Mouse (Mus musculus) stomach, embryonic 15.5 days (tissue): ENCODE measurements at regions not wholly inside any gene's neighbourhood (a gene's known extent, or its start where the extent isn't known, plus 50 kb on each side); places are given as distances from the start of the nearest gene placed in this dataset.

Experiments
- ATAC-seq: fragments of 200-750 bp; cut with Nextera tagmentation; 2 replicates; pipeline ENCODE4 v1.8.0; 2017; ENCODE audit warnings: low read depth, moderate number of reproducible peaks, moderate TSS enrichment; ENCODE audit not compliant: insufficient read depth, low FRiP score
- H3K27ac ChIP-seq: fragments of 300-500 bp; sonication (generic); 2 replicates; pipeline ENCODE4 v1.5.1; 2015; ENCODE audit warnings: mild to moderate bottlenecking, inconsistent platforms
- H3K27me3 ChIP-seq: fragments of 300-500 bp; sonication (generic); replicated peaks from 2 replicates; pipeline ENCODE4 v1.6.1; 2015; ENCODE audit warnings: inconsistent platforms
- H3K36me3 ChIP-seq: fragments of 300-500 bp; sonication (generic); 2 replicates; pipeline ENCODE4 v1.6.1; 2015; ENCODE audit warnings: inconsistent platforms
- H3K4me1 ChIP-seq: fragments of 300-500 bp; sonication (generic); 2 replicates; pipeline ENCODE4 v1.6.1; 2015; ENCODE audit warnings: inconsistent platforms
- H3K4me2 ChIP-seq: fragments of 300-500 bp; sonication (generic); 2 replicates; pipeline ENCODE4 v1.6.1; 2015; ENCODE audit warnings: mild to moderate bottlenecking, inconsistent platforms
- H3K4me3 ChIP-seq: fragments of 300-500 bp; sonication (generic); replicated peaks from 2 replicates; pipeline ENCODE4 v1.5.1; 2015; ENCODE audit warnings: inconsistent platforms
- H3K9ac ChIP-seq: fragments of 300-500 bp; sonication (generic); 2 replicates; pipeline ENCODE4 v1.6.1; 2015; ENCODE audit warnings: inconsistent platforms
- H3K9me3 ChIP-seq: fragments of 300-500 bp; sonication (generic); 2 replicates; pipeline ENCODE4 v1.6.1; 2016; ENCODE audit warnings: inconsistent platforms
- WGBS: fragments of 180-500 bp; shearing (Covaris S2); methylation state at CpG from one replicate; pipeline ENCODE4 v1.1.7; 2015; 5-methylcytosine and 5-hydroxymethylcytosine counted together

DNA sequence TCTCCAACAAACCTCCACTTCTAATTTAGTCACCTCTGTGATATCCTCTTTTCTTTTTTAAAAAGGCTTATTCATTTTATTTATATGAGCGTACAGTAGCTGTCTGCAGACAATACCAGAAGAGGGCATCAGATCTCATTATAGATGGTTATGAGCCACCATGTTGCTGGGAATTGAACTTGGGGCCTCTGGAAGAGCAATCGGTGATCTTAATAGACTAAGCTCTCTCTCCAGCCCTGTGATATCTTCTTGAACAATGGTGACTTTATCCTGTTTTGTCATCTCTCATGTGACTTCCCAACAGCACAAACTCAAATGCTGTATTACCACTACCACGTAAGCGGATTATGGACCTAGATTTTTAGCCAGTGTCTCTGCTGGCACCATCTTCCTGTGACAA is 282.1 kb downstream of the Pmp22 start:
- no peak overlapping the region for H3K27ac ChIP-seq
- H3K27me3 ChIP-seq = no peaks in the 10 kb centered on the region
- no peak overlapping the region for H3K4me2 ChIP-seq
- H3K4me1 ChIP-seq = no peaks in the 10 kb centered on the region
- no peak overlapping the region for H3K9ac ChIP-seq
- WGBS = 92% methylated on average over 4 of the region's 4 CpGs
- ATAC-seq = no peak
- no peak overlapping the region for H3K4me3 ChIP-seq
- H3K36me3 ChIP-seq = no peaks in the 10 kb centered on the region
- H3K9me3 ChIP-seq = no peaks in the 10 kb centered on the region

DNA sequence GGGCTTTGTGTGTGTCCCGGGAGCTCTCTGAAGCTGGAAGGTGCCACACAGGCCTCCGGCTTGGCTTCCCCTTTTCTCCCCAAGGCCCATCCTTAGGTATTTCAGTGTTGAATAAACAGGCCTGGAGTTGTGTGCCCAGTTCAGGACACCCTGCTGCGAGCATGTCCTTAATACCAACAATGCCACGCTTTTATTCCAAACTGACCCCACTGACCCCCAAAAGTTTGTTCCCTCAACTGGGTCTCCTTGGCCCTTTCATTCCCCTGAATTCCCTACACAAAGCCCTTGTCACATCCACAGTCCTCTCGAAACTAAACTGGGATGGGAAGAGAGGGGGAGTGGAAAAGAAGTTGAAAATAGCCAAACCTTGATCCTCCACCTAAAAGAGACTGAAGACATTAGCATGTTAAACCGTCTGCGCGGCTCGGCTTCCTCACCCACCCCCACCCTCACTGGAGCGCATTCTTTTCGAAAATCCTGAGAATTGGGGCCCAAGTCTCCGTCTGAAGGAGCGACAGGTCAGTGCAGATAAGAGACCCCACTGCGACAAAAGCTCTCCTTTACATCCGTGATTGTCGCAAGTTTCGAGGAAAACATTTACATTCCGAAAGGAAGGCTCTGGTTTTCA is 283.7 kb downstream of the Pmp22 start:
- Histone ChIP-seq H3K4me2 (peak overlapping the region; percentile 54), H3K27ac (no peak overlapping the region), H3K36me3 (no peaks in the 10 kb centered on the region), H3K27me3 (no peaks in the 10 kb centered on the region), H3K9me3 (no peaks in the 10 kb centered on the region), H3K4me1 (no peaks in the 10 kb centered on the region), H3K4me3 (peak overlapping the region; percentile 25), H3K9ac (no peak overlapping the region)
- 16% methylated on average over 18 of the region's 18 CpGs for WGBS
- ATAC-seq = no peak

GRCm38 (mm10) chr11:63413106-63413505 is 284.3 kb downstream of the Pmp22 start:
- Histone ChIP-seq H3K27ac (no peak overlapping the region), H3K4me1 (no peaks in the 10 kb centered on the region), H3K27me3 (no peaks in the 10 kb centered on the region), H3K4me3 (peak overlapping the region; percentile 25), H3K9me3 (no peaks in the 10 kb centered on the region), H3K4me2 (peak overlapping the region; percentile 54), H3K36me3 (no peaks in the 10 kb centered on the region), H3K9ac (no peak overlapping the region)
- ATAC-seq = no peak
- WGBS = 27% methylated on average over 13 of the region's 13 CpGs

- Histone ChIP-seq H3K9ac (no peak overlapping the region), H3K27ac (no peak overlapping the region), H3K9me3 (no peaks in the 10 kb centered on the region), H3K36me3 (no peaks in the 10 kb centered on the region), H3K4me1 (no peaks in the 10 kb centered on the region), H3K4me3 (no peak overlapping the region), H3K27me3 (no peaks in the 10 kb centered on the region), H3K4me2 (no peak overlapping the region)
- ATAC-seq = no peak
- 81% methylated on average over 4 of the region's 4 CpGs for WGBS
These were observed 284.8 kb downstream of the Pmp22 start for GRCm38 (mm10) chr11:63413621-63414020.

DNA sequence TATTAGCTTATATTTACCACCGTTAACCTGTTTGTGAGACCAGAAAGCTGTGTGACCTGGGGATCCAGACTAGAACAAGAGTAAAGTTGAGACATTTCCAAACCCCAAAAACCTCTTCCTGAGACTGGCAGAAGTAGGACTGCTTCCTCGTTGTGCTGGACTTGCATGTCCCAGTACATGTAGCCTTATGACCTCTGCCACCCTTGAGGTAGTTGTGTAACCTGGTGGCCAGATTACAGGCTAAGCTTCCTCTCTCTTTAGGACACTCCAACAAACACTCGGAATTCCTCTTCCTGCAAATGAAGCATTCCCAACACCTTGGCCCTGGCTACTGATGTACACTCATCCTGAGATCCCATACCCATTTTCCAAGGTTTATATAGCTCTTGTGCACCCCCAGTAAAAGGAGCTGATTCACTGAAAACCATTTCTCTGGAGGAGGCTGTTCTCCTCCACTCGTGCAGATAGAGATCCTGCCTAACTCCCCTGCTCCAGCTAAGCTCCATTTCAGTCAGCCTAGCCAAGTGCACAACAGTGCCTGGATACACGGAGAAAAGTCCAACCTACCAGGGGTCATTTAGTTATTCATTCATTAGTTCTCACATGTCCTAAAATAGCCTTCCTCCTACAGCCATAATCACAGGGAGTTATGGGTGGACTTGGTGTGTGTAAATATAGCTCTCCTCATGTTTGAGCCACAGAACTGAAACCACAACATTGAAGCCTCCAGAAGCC is 289.4 kb downstream of the Pmp22 start:
- Histone ChIP-seq H3K4me1 (no peaks in the 10 kb centered on the region), H3K27me3 (no peaks in the 10 kb centered on the region), H3K27ac (no peak overlapping the region), H3K4me2 (no peak overlapping the region), H3K9ac (no peak overlapping the region), H3K9me3 (no peaks in the 10 kb centered on the region), H3K4me3 (no peak overlapping the region), H3K36me3 (no peaks in the 10 kb centered on the region)
- no peak for ATAC-seq
- WGBS = 64% methylated on average over 5 of the region's 5 CpGs

- Histone ChIP-seq H3K36me3 (no peaks in the 10 kb centered on the region), H3K9ac (no peak overlapping the region), H3K4me1 (no peaks in the 10 kb centered on the region), H3K27ac (no peak overlapping the region), H3K9me3 (no peaks in the 10 kb centered on the region), H3K4me2 (no peak overlapping the region), H3K4me3 (no peak overlapping the region), H3K27me3 (no peaks in the 10 kb centered on the region)
- no peak for ATAC-seq
- 66% methylated on average over 3 of the region's 3 CpGs for WGBS
These were observed 291.6 kb downstream of the Pmp22 start for GRCm38 (mm10) chr11:63420341-63420740.

GRCm38 (mm10) chr11:63422069-63422468 is 293.3 kb downstream of the Pmp22 start:
- H3K27me3 ChIP-seq = no peaks in the 10 kb centered on the region
- no peaks in the 10 kb centered on the region for H3K36me3 ChIP-seq
- no peak overlapping the region for H3K4me2 ChIP-seq
- no peaks in the 10 kb centered on the region for H3K4me1 ChIP-seq
- no peak overlapping the region for H3K9ac ChIP-seq
- no peak for ATAC-seq
- H3K9me3 ChIP-seq = no peaks in the 10 kb centered on the region
- H3K27ac ChIP-seq = no peak overlapping the region
- 64% methylated on average over 3 of the region's 3 CpGs for WGBS
- H3K4me3 ChIP-seq = no peak overlapping the region

GRCm38 (mm10) chr11:63424319-63424718 is 295.5 kb downstream of the Pmp22 start:
- no peak overlapping the region for H3K4me3 ChIP-seq
- H3K4me2 ChIP-seq = no peak overlapping the region
- no peaks in the 10 kb centered on the region for H3K27me3 ChIP-seq
- 69% methylated on average over 3 of the region's 3 CpGs for WGBS
- no peaks in the 10 kb centered on the region for H3K36me3 ChIP-seq
- H3K27ac ChIP-seq = no peak overlapping the region
- no peak for ATAC-seq
- H3K9me3 ChIP-seq = no peaks in the 10 kb centered on the region
- H3K4me1 ChIP-seq = no peaks in the 10 kb centered on the region
- no peak overlapping the region for H3K9ac ChIP-seq

DNA sequence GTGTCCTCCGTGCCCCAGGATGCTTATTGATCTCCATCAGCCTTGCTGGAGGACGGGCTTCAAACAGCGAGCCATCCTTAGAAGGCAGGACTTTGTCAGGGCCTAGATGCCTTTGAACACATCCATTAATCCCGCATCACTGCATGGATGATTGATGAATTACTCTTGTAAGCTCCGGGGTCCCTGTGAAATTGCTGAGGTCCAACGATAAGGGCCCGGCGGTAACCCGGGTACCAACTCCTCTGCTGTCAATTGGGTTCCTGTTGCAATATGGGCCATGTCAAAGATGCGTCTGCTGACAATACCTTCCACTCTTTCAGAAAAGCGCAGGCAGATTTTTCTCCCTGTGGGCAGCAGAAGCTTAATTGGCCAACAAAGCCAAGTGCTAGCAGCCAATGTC is 297.0 kb downstream of the Pmp22 start:
- no peaks in the 10 kb centered on the region for H3K27me3 ChIP-seq
- H3K4me1 ChIP-seq = no peaks in the 10 kb centered on the region
- H3K9ac ChIP-seq = no peak overlapping the region
- 55% methylated on average over 11 of the region's 11 CpGs for WGBS
- H3K27ac ChIP-seq = no peak overlapping the region
- no peaks in the 10 kb centered on the region for H3K9me3 ChIP-seq
- H3K36me3 ChIP-seq = no peaks in the 10 kb centered on the region
- H3K4me3 ChIP-seq = no peak overlapping the region
- H3K4me2 ChIP-seq = no peak overlapping the region
- ATAC-seq = no peak

GRCm38 (mm10) chr11:63453786-63454185 is 325.0 kb downstream of the Pmp22 start:
- Histone ChIP-seq H3K27ac (no peak overlapping the region), H3K9ac (no peak overlapping the region), H3K4me3 (no peak overlapping the region), H3K36me3 (no peaks in the 10 kb centered on the region), H3K4me1 (no peaks in the 10 kb centered on the region), H3K9me3 (no peaks in the 10 kb centered on the region), H3K27me3 (no peaks in the 10 kb centered on the region), H3K4me2 (no peak overlapping the region)
- 62% methylated on average over 5 of the region's 5 CpGs for WGBS
- no peak for ATAC-seq

- Histone ChIP-seq H3K36me3 (no peaks in the 10 kb centered on the region), H3K9ac (no peak overlapping the region), H3K27ac (no peak overlapping the region), H3K9me3 (no peaks in the 10 kb centered on the region), H3K4me3 (no peak overlapping the region), H3K27me3 (no peaks in the 10 kb centered on the region), H3K4me2 (no peak overlapping the region), H3K4me1 (no peaks in the 10 kb centered on the region)
- WGBS = 39% methylated on average over 17 of the region's 17 CpGs
- no peak for ATAC-seq
These were observed 326.2 kb downstream of the Pmp22 start for GRCm38 (mm10) chr11:63454910-63455531.

DNA sequence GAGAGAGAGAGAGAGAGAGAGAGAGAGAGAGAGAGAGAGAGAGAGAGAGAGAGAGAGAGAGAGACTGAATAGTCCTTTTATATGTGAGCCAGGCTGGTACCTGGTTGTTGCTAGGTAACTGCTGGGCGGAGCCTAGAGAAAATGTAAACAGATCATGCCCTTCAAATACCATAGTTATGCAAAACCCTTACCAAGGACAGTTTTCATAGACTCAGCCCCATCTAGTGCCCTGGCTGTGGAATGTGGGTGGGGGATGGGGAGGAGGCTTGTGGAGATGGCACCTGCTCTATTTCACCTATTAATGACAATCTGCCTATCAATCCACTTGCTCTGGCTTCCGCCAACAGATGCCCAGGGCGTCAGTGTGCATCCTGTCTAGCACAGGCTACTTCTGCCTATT is 327.6 kb downstream of the Pmp22 start:
- no peak for ATAC-seq
- no peak overlapping the region for H3K9ac ChIP-seq
- H3K9me3 ChIP-seq = no peaks in the 10 kb centered on the region
- H3K4me3 ChIP-seq = no peak overlapping the region
- H3K4me1 ChIP-seq = no peaks in the 10 kb centered on the region
- H3K4me2 ChIP-seq = no peak overlapping the region
- H3K27ac ChIP-seq = no peak overlapping the region
- WGBS = 50% methylated on average over 3 of the region's 3 CpGs
- no peaks in the 10 kb centered on the region for H3K27me3 ChIP-seq
- no peaks in the 10 kb centered on the region for H3K36me3 ChIP-seq
